Mouse (Mus musculus) limb, embryonic 11.5 days (tissue): ENCODE data around the gene Smarca2. TPM values are rescaled to one million over a fixed set of nuclear protein-coding genes. Genes with fewer than 3 reads are reported as not detected.
"Not testable (repeated sequence)": the region's sequence is repeated elsewhere in the genome, so short reads cannot be mapped to it uniquely, and the experiment has no call there.

Experiments
- ATAC-seq: fragments of 200-750 bp; cut with Nextera tagmentation; 2 replicates; pipeline ENCODE4 v1.8.0; 2017; ENCODE audit warnings: low read depth; ENCODE audit not compliant: insufficient number of reproducible peaks, low FRiP score, low TSS enrichment
- DNase-seq: peaks from one replicate; pipeline ENCODE4 v3.0.0-alpha.2; 2015; ENCODE audit warnings: low spot score
- H3K27ac ChIP-seq: fragments of 300-500 bp; sonication (generic); replicated peaks from 2 replicates; pipeline ENCODE4 v1.5.1; 2014; ENCODE audit warnings: low read depth, mild to moderate bottlenecking, low read length
- H3K27me3 ChIP-seq: fragments of 300-500 bp; sonication (generic); 2 replicates; pipeline ENCODE4 v1.6.1; 2014; ENCODE audit warnings: mild to moderate bottlenecking, low read length, mixed read lengths; ENCODE audit not compliant: control insufficient read depth, insufficient read depth
- H3K36me3 ChIP-seq: fragments of 300-500 bp; sonication (generic); 2 replicates; pipeline ENCODE4 v1.6.1; 2014; ENCODE audit warnings: mild to moderate bottlenecking, low read length, moderate library complexity, mixed read lengths; ENCODE audit not compliant: control insufficient read depth, insufficient read depth
- H3K4me1 ChIP-seq: fragments of 300-500 bp; sonication (generic); 2 replicates; pipeline ENCODE4 v1.6.1; 2014; ENCODE audit warnings: low read length, mixed read lengths; ENCODE audit not compliant: control insufficient read depth, insufficient read depth
- H3K4me2 ChIP-seq: fragments of 300-500 bp; sonication (generic); 2 replicates; pipeline ENCODE4 v1.6.1; 2014; ENCODE audit warnings: low read depth, mild to moderate bottlenecking, moderate library complexity; ENCODE audit not compliant: severe bottlenecking
- H3K4me3 ChIP-seq: fragments of 300-500 bp; sonication (generic); 2 replicates; pipeline ENCODE4 v1.5.1; 2014; ENCODE audit warnings: low read depth, low read length
- H3K9ac ChIP-seq: fragments of 300-500 bp; sonication (generic); 2 replicates; pipeline ENCODE4 v1.6.1; 2014; ENCODE audit warnings: mild to moderate bottlenecking, low read length
- H3K9me3 ChIP-seq: fragments of 300-500 bp; sonication (generic); 2 replicates; pipeline ENCODE4 v1.6.1; 2016; ENCODE audit warnings: low read length; ENCODE audit not compliant: control insufficient read depth
- WGBS: fragments of 180-500 bp; shearing (Covaris S2); extraction: QIAGEN DNeasy Blood & Tissue Kit; methylation state at CpG from one replicate; pipeline ENCODE4 v1.1.7; 2014; 5-methylcytosine and 5-hydroxymethylcytosine counted together
- polyA plus RNA-seq: library from polyadenylated mRNA; unstranded; fragments of >200 nt; fragmentation: Nextera tagmentation; extraction: Ambion mirVana; gene quantifications from 2 replicates; pipeline ENCODE4 v1.2.1, GENCODE M21; 2014

The Smarca2 gene
- polyA plus RNA-seq, 1 experiment from 2014 or later = 60.0 TPM

DNA sequence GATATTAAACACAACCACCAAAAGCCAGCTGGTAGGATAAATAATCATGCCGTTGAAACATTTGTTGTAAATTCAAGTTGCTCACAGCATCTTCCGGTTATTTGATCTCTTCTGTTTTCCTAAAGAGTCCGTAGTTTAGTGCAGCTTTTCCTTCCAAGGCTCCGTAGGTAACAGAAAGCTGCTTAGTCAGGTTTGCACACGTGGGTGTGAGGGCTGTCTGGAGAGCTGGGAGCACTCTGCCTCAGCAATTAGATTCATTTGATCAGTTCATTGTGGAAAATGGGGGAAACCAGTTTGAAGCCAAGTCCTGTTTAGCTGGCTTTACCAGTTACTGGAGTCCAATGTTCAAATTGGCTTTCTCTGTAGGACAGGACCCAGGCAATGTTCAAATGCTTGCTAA is 55.1 kb downstream of the Smarca2 start:
- 82% methylated on average over 5 of the region's 5 CpGs for whole genome bisulfite sequencing
- H3K9me3 ChIP-seq = no peaks in the 10 kb centered on the region
- no peak overlapping the region for H3K9ac ChIP-seq
- no peaks in the 10 kb centered on the region for H3K27me3 ChIP-seq
- no peak overlapping the region for H3K27ac ChIP-seq
- DNase-seq (no peak), ATAC-seq (no peak)
- H3K4me1 ChIP-seq = no peaks in the 10 kb centered on the region
- no peak overlapping the region for H3K4me2 ChIP-seq
- no peak overlapping the region for H3K4me3 ChIP-seq
- no peaks in the 10 kb centered on the region for H3K36me3 ChIP-seq

- 93% methylated on average over 3 of the region's 3 CpGs for WGBS
- H3K4me2 ChIP-seq = no peak overlapping the region
- H3K27me3 ChIP-seq = no peaks in the 10 kb centered on the region
- H3K36me3 ChIP-seq = no peaks in the 10 kb centered on the region
- H3K4me1 ChIP-seq = no peaks in the 10 kb centered on the region
- DNase-seq (no peak), ATAC-seq (no peak)
- H3K4me3 ChIP-seq = no peak overlapping the region
- no peaks in the 10 kb centered on the region for H3K9me3 ChIP-seq
- H3K27ac ChIP-seq = no peak overlapping the region
- no peak overlapping the region for H3K9ac ChIP-seq
Measured at GRCm38 (mm10) chr19:26661198-26661597, 56.3 kb downstream of the Smarca2 start.

- ATAC-seq = no peak
- no peak overlapping the region for H3K4me2 ChIP-seq
- H3K4me1 ChIP-seq = no peaks in the 10 kb centered on the region
- no peak overlapping the region for H3K9ac ChIP-seq
- no peaks in the 10 kb centered on the region for H3K9me3 ChIP-seq
- no peak overlapping the region for H3K27ac ChIP-seq
- no peak overlapping the region for H3K4me3 ChIP-seq
- H3K27me3 ChIP-seq = no peaks in the 10 kb centered on the region
- WGBS = 85% methylated on average over 5 of the region's 5 CpGs
- H3K36me3 ChIP-seq = no peaks in the 10 kb centered on the region
- DNase-seq = no peak
Measured at GRCm38 (mm10) chr19:26666303-26666702, 61.5 kb downstream of the Smarca2 start.

GRCm38 (mm10) chr19:26670089-26670488 is 65.2 kb downstream of the Smarca2 start:
- H3K9me3 ChIP-seq = no peaks in the 10 kb centered on the region
- ATAC-seq = no peak
- no peak for DNase-seq
- no peaks in the 10 kb centered on the region for H3K4me1 ChIP-seq
- H3K4me3 ChIP-seq = no peak overlapping the region
- WGBS = 92% methylated on average over 6 of the region's 6 CpGs
- no peaks in the 10 kb centered on the region for H3K36me3 ChIP-seq
- no peak overlapping the region for H3K4me2 ChIP-seq
- H3K27me3 ChIP-seq = no peaks in the 10 kb centered on the region
- no peak overlapping the region for H3K27ac ChIP-seq
- H3K9ac ChIP-seq = no peak overlapping the region

DNA sequence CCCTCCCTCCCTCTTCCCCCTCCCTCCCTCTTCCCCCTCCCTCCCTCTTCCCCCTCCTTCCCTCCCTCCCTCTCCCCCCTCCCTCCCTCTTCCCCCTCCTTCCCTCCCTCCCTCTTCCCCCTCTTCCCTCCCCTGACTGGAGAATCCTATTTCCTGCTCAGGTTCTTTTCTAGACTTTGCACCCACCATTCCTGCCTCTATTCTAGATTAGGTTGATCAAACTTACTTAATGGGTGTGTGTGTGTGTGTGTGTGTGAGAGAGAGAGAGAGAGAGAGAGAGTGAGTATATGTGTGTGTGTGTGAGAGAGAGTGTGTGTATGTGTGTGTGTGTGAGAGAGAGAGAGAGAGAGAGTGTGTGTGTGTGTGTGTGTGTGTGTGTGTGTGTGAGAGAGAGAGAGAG is 66.6 kb downstream of the Smarca2 start:
- not testable (repeated sequence) for H3K9ac ChIP-seq, H3K4me3 ChIP-seq, H3K4me2 ChIP-seq, H3K27ac ChIP-seq, DNase-seq, H3K36me3 ChIP-seq, H3K27me3 ChIP-seq, H3K9me3 ChIP-seq, H3K4me1 ChIP-seq, ATAC-seq

- no peak overlapping the region for H3K27ac ChIP-seq
- DNase-seq = no peak
- no peaks in the 10 kb centered on the region for H3K9me3 ChIP-seq
- H3K4me3 ChIP-seq = no peak overlapping the region
- H3K9ac ChIP-seq = no peak overlapping the region
- 0 out of 2 replicates have a peak, but pooled peaks cover 3% of the 10 kb centered on the region for H3K4me1 ChIP-seq
- no peaks in the 10 kb centered on the region for H3K27me3 ChIP-seq
- no peak overlapping the region for H3K4me2 ChIP-seq
- 46% methylated on average over 6 of the region's 6 CpGs for WGBS
- no peaks in the 10 kb centered on the region for H3K36me3 ChIP-seq
- no peak for ATAC-seq
Measured at GRCm38 (mm10) chr19:26675917-26676316, 71.1 kb downstream of the Smarca2 start.

DNA sequence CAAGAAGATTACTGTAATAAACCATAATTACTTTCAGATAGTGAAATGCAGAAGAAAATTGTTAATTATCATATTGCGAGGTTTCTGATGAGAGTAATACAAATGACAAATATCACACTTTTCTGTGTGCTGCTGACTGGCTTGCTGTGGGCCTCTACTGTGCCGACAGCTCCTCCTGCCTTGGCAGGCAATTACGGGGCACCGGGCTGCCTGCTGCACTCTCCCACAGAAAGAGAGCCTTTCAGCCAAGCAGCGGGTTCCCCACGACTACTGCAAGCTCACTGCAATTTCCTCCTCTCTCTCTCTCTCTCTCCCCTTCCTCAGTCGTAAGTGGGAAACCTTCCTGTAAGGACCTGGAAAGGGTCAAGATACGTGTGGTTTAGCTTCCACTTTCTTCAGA is 73.7 kb downstream of the Smarca2 start:
- Histone ChIP-seq H3K4me3 (no peak overlapping the region), H3K36me3 (no peaks in the 10 kb centered on the region), H3K27ac (no peak overlapping the region), H3K4me2 (no peak overlapping the region), H3K9me3 (no peaks in the 10 kb centered on the region), H3K9ac (no peak overlapping the region), H3K4me1 (0 out of 2 replicates have a peak, but pooled peaks cover 3% of the 10 kb centered on the region), H3K27me3 (no peaks in the 10 kb centered on the region)
- ATAC-seq = no peak
- WGBS = 24% methylated on average over 8 of the region's 8 CpGs
- no peak for DNase-seq

DNA sequence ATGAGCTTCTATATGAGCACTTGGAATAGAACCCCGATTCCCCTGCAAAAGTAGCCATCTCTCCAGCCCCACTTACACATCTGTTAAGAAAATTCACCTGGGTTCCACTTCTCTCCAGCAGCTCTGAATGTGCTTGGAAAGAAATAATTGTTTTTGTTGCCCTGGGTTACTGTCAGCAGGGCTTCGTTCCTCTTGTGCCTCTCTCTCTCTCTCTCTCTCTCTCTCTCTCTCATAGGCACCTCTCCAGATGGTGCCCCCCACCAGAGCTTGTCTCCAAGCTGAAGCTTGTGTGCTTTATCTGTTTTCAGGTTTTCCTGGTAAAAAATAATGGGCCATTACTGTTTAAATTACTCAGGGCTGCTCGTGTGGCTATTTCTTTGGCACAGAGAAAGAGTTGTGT is 74.8 kb downstream of the Smarca2 start:
- H3K4me1 ChIP-seq = 0 out of 2 replicates have a peak, but pooled peaks cover 3% of the 10 kb centered on the region
- H3K9me3 ChIP-seq = no peaks in the 10 kb centered on the region
- H3K4me2 ChIP-seq = no peak overlapping the region
- DNase-seq = no peak
- no peak for ATAC-seq
- no peak overlapping the region for H3K4me3 ChIP-seq
- no peak overlapping the region for H3K27ac ChIP-seq
- WGBS = 46% methylated on average over 3 of the region's 3 CpGs
- no peak overlapping the region for H3K9ac ChIP-seq
- no peaks in the 10 kb centered on the region for H3K27me3 ChIP-seq
- H3K36me3 ChIP-seq = no peaks in the 10 kb centered on the region

DNA sequence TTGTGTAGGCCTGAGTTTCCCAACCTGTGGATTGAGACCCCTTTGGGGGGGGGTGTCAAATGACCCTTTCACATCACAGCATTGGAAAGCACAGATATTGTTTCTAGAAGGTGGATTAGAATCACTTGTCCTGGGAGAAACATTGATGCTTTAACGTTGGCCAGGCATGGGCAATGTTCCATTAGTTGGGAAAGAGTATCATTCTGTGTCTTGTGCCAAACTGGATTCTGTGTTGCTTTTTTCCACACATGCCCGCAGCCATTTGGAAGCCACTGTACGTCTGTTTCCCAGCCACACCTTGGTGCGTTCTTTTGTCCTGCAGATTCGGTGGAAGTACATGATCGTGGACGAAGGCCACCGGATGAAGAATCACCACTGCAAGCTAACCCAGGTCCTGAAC is 76.7 kb downstream of the Smarca2 start:
- no peak overlapping the region for H3K4me2 ChIP-seq
- H3K27me3 ChIP-seq = no peaks in the 10 kb centered on the region
- H3K4me1 ChIP-seq = 0 out of 2 replicates have a peak, but pooled peaks cover 3% of the 10 kb centered on the region
- H3K4me3 ChIP-seq = no peak overlapping the region
- H3K9ac ChIP-seq = no peak overlapping the region
- no peaks in the 10 kb centered on the region for H3K9me3 ChIP-seq
- 93% methylated on average over 8 of the region's 8 CpGs for WGBS
- no peaks in the 10 kb centered on the region for H3K36me3 ChIP-seq
- H3K27ac ChIP-seq = no peak overlapping the region
- ATAC-seq (no peak), DNase-seq (no peak)
